Mouse (Mus musculus) urinary bladder, postnatal 14 days (tissue): ENCODE measurements around the gene Slc25a3.

ENCODE experiments used
- DNase-seq: peaks from one replicate; pipeline ENCODE4 v3.0.0; 2021; ENCODE audit warnings: low spot score

Gene Slc25a3

GRCm38 (mm10) chr10:91142654-91143191 is 18.9 kb upstream of the Slc25a3 start:
- no peak for DNase-seq

- no peak for DNase-seq
Measured at GRCm38 (mm10) chr10:91141564-91141963, 17.7 kb upstream of the Slc25a3 start.

- no peak for DNase-seq
Measured at GRCm38 (mm10) chr10:91139148-91139766, 15.4 kb upstream of the Slc25a3 start.

- DNase-seq = no peak
Measured at GRCm38 (mm10) chr10:91138317-91138716, 14.5 kb upstream of the Slc25a3 start.

GRCm38 (mm10) chr10:91137400-91137799 is 13.5 kb upstream of the Slc25a3 start:
- DNase-seq = no peak

DNA sequence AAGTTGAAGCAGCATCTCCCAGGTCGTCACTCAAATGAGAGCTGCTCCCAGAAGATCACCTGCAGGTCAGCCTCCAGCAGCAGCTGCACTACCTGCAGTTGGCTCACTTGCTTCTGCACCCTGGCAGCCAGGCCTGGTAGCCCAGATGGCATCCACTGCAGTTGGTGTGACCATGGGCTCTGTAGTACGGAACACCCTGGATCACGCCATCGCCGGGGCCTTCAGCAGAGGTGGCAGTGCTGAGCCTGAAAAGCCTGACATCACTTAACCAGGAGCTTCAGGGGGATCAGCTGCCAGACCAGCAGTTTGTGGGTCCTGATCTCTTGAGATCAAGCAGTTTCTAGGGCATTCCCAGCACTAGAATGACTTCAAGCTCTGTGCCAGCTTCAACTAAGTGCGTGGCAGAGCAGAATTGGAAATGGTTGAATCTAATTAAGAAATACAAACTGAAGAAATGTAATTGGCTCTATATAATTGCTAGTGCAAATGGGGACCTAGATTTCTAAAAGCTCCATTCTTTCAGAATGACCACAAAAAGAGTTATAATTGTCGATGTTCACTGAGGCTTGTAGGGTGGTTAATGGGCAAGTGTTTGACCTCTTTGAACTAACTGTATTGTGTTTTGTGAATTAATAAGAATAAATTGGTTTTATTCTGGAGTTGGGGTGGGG is 11.6 kb upstream of the Slc25a3 start:
- DNase-seq = no peak

DNA sequence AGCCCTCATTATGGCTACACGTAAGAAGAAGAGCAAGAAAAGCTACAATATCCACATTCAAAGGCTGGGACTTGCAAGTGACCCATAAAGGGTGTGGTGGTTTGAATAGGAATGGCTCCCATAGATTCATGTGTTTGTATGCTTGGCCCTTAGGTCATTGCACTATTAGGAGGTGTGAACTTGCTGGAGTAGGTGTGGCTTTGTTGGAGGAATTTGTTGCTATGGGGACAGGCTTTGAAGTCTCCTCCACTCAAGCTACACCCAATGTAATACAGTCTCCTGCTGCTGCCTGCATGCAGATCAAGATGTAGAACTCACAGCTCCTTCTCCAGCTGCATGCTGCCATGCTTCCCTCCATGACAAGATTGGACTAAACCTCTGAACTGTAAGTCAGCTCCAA is 7.7 kb upstream of the Slc25a3 start:
- no peak for DNase-seq

DNA sequence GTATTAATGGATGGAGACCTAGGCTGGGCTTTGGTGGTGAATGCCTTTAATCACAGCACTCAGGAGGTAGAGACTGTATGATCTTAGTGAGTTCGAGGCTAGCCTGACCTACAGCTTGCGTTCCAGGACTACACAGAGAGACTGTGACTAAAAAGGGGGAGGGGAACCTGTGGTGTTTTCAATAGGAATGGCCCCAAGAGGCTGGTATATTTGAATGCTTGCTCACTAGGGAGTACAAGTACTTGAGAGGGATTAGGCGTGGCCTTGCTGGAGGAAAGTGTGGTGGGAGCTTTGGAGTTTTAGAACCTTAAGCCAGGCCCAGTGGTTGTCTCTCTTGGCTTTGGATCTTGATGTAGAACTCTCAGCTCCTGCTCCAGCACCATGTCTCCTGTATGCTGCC is 6.9 kb upstream of the Slc25a3 start:
- no peak for DNase-seq

GRCm38 (mm10) chr10:91128551-91129160 is 4.8 kb upstream of the Slc25a3 start:
- DNase-seq = no peak

DNA sequence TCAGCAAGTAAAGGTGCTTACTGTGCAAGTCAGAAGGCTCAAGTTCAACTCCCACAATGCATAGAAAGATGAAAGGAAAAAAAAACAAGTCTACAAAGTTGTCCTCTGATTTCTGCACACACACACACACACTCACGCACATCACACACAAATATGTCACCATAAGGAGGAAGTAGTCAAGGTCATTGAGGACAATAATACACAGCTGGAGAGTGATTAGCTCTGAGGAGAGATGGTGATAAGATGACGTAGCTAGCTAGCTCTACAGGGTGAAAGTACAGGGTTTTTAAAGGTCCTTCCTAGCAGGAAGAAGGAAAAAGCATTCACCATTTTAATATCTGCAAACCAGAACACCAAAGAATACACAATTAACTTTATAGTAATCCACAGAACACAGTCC is 3.5 kb upstream of the Slc25a3 start:
- DNase-seq = no peak

DNA sequence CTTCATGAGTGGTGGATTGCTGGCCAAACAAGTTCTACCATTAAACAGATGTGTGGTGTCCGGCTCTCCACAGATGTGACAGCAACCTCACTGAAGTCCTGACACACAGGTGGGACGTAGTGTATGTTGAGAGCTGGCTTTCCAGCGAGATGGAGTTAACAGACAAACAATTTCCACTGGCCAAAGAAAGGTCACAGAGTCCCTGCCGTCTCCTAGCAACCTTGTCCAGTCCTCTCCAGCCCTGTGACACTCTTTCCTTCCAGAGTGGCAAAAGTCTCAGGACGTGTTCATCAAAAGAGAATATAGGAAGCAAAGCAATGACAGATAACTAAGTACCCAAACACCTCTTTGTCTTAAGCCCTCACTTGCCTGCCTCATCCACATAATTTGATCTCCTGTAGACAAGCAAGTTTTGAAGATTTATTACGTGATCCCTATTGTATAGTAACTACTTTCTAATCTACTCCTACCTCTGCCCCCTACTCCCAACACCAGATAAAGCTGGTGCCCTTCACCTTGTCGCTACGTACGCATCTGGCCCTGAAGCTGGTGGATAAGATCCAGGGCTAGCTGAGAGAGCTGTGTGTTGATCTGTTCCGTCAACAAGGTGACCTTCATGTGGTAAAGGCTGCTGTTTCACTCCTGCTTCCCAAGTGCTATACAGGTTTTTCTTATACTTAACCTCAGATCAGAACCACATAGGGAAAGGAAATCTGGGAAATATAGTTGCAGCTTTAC is 2.9 kb upstream of the Slc25a3 start:
- no peak for DNase-seq

GRCm38 (mm10) chr10:91123281-91123827 is 505 bp downstream of the Slc25a3 start:
- peak; percentile 41 for DNase-seq

GRCm38 (mm10) chr10:91122646-91123045 is 1.2 kb downstream of the Slc25a3 start:
- DNase-seq = no peak

- DNase-seq = no peak
Measured at GRCm38 (mm10) chr10:91116958-91117357, 6.9 kb downstream of the Slc25a3 start.

DNA sequence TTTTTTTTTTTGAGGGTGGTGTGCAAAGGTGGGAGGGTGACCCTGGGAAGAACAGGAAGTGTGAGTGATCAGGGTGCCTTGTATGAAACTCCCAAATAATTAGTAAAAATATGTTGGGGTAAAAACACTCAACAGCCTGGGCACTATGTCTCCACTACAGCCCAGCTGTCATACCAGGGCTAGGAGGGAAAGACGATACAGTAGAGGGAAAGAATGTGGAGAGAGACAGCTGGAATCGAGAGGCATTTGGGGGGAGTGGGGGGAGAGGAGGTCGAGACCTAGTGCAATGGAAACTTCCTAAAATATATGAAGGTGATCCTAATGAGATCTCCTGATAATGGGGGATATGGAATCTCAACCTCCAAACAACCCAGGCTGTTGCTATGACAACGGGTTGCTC is 14.0 kb downstream of the Slc25a3 start:
- DNase-seq = no peak

- no peak for DNase-seq
Measured at GRCm38 (mm10) chr10:91105981-91106380, 17.9 kb downstream of the Slc25a3 start.

DNA sequence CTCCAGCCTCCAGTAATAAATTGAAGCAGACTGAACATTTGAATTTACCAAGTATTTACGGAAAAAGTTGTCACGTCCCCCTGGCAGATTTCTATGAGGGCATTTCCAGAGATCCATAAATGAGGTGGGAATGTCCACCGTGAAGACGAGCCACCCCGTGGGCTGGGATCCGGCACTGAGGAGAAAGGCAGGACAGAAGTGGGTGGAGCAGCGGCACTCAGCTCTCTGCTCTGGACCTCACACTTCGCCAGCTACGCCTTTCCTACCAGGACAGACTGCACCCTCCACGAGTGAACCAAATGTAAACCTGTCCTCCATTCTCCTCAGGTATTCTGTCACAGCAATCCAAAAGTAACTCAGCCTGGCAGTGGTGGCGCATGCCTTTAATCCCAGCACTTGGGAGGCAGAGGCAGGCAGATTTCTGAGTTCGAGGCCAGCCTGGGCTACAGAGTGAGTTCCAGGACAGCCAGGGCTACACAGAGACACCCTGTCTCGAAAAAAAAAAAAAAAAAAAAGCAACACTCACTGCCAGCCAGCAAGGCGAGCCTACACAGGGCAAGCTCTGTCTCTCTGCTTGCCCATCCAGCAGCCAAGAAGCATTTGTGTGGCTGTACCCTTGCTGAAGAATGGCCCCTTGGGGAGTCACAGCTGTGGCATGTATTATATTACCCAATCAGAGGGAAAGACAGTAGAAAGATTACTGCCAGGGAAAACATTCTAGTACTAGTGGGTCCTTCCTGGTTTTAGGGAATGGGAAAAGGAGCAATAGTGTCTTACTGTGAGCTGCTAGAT is 20.9 kb downstream of the Slc25a3 start:
- DNase-seq = no peak

DNA sequence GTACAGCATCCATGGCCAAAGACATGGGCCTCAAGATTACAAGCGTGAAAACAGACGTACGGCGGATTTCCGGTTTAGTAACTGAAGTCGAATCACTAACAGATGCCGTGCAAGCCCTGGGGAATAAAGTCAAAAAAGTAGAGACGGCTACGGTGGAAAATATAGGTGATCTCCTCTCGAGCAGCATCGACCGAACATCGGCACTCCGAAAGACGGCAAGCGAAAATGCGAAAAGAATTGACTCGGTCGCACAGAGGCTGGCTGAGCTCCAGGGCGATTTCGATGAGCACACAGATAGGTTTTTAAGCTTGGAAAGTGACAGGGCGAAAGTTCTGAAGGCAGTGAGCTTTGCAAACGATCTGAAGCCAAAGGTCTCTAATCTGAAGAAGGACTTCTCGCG is 21.9 kb downstream of the Slc25a3 start:
- no peak for DNase-seq

DNA sequence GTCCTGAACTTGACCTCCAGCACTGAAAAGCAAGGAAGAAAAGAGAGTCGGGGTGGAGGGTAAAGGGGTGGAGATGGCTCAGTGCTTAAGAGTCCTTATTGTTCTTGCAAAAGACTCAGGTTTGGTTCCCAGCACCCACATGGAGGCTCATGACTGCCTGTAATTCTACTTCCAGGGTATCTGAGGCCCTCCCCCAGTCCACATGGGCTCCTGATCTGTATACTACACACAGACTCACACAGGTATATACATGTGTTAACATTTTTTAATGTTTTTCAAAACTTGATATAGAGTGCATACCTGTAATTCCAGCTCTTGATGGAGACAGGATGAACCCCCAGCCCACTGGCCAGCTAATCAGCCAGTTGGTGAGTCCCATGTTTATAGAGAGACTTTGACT is 23.8 kb downstream of the Slc25a3 start:
- no peak for DNase-seq

GRCm38 (mm10) chr10:91098056-91098455 is 25.8 kb downstream of the Slc25a3 start:
- DNase-seq = no peak
